Mouse (Mus musculus) bone marrow, adult 2 months (tissue): ENCODE measurements around the gene Gm49387.

Experiments used
- CTCF ChIP-seq: fragments of 200-500 bp; IDR thresholded peaks from 2 replicates; pipeline ENCODE4 v1.5.1; 2011; ENCODE audit warnings: low read length, control low read depth; ENCODE audit not compliant: control insufficient read depth, insufficient read depth
- POLR2A ChIP-seq: fragments of 200-500 bp; IDR thresholded peaks from 2 replicates; pipeline ENCODE4 v1.6.1; 2011; ENCODE audit warnings: low read depth, mild to moderate bottlenecking, control low read depth, low read length, borderline replicate concordance; ENCODE audit not compliant: control insufficient read depth

DNA sequence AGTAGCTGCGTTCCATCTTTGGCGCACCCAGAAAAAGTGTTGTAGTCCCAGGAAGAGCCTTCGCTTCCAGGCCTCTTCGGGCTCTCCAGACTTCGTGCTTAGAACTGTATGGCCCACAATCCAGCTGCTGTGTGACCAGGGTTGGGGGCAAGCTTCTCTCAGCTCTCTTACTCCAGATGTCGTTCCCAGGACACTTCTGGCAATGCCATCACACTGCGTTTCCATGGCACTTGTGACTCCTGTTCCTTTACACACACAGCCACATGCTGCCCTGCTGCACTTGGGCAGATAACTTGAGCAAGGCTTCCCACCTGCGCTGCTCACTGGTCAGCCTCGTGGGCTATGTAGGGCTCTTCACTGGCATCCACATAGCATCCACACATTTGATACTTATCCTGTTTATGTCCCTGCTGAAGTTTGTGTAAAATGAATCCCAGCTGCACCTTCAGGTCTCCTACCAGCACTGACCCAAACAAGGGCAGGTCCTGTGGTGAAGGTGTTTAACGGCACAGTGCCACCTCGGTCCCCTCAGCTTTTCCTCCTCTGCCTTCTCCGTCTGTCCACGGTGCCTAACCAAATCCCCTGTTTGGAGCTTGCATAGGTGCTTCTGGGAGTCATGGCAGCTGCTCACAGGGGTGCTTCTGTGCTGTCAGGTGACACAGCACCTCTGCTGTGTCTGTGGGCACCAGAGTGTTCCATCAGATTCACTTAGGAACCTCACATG, 22.9 kb upstream of the Gm49387 start:
- TF ChIP-seq CTCF (no peak), POLR2A (no peak)
